Mouse (Mus musculus) brain, embryonic 14.5 days (tissue): ENCODE measurements around the gene Lsg1.

Experiments
- CTCF ChIP-seq: fragments of 200-500 bp; IDR thresholded peaks from 2 replicates; pipeline ENCODE4 v1.5.1; 2012; ENCODE audit warnings: inconsistent platforms, mild to moderate bottlenecking, moderate library complexity, borderline replicate concordance; ENCODE audit not compliant: insufficient read depth, insufficient read length; ENCODE audit errors: extremely low read depth
- POLR2A ChIP-seq: fragments of 200-500 bp; IDR thresholded peaks from 2 replicates; pipeline ENCODE4 v1.6.1; 2012; ENCODE audit warnings: mild to moderate bottlenecking, inconsistent platforms, borderline replicate concordance; ENCODE audit not compliant: poor library complexity, insufficient read depth, insufficient read length, severe bottlenecking; ENCODE audit errors: extremely low read depth

- TF ChIP-seq POLR2A (no peak), CTCF (no peak)
These were observed 26.7 kb upstream of the Lsg1 start for GRCm38 (mm10) chr16:30614122-30614521.
